Mouse (Mus musculus): ENCODE data around the gene Gm9046. TPM values are rescaled to one million over a fixed set of nuclear protein-coding genes. Genes with fewer than 3 reads are reported as not detected.

Gene Gm9046
- polyA plus RNA-seq, 1 experiment from 2014 or later = not detected

Other genes starting within 250 kb of the Gm9046 start
- 32.6 and 42.1 TPM in 2 replicates for gene Mdm1, start 201.4 kb downstream of the Gm9046 start, polyA plus RNA-seq (2015; fragmentation: Nextera tagmentation; extraction: Ambion mirVana)
- not detected in 2 replicates for gene Il22, start 138.3 kb downstream of the Gm9046 start, polyA plus RNA-seq (2015; fragmentation: Nextera tagmentation; extraction: Ambion mirVana)
- gene Gm32717, start 102.5 kb downstream of the Gm9046 start, polyA plus RNA-seq (2015; fragmentation: Nextera tagmentation; extraction: Ambion mirVana) = not detected in 2 replicates
- not detected in 2 replicates for gene Gm32802, start 84.6 kb downstream of the Gm9046 start, polyA plus RNA-seq (2015; fragmentation: Nextera tagmentation; extraction: Ambion mirVana)
- gene Iltifb, start 48.2 kb downstream of the Gm9046 start, polyA plus RNA-seq (2015; fragmentation: Nextera tagmentation; extraction: Ambion mirVana) = not detected in 2 replicates
- gene Gm9040, start 16.3 kb downstream of the Gm9046 start, polyA plus RNA-seq (2015; fragmentation: Nextera tagmentation; extraction: Ambion mirVana) = not detected in 2 replicates
- gene Gm9044, start 10.8 kb downstream of the Gm9046 start, polyA plus RNA-seq (2015; fragmentation: Nextera tagmentation; extraction: Ambion mirVana) = not detected in 2 replicates
- 0.18 TPM in 1 of 2 replicates, not detected in the other for gene Gm9045, start 5.4 kb downstream of the Gm9046 start, polyA plus RNA-seq (2015; fragmentation: Nextera tagmentation; extraction: Ambion mirVana)
- not detected in 2 replicates for gene Gm9048, start 5.4 kb upstream of the Gm9046 start, polyA plus RNA-seq (2015; fragmentation: Nextera tagmentation; extraction: Ambion mirVana)
- 0.18 TPM in 1 of 2 replicates, not detected in the other for gene Gm9049, start 10.8 kb upstream of the Gm9046 start, polyA plus RNA-seq (2015; fragmentation: Nextera tagmentation; extraction: Ambion mirVana)
- not detected in 2 replicates for gene Ifng, start 97.8 kb upstream of the Gm9046 start, polyA plus RNA-seq (2015; fragmentation: Nextera tagmentation; extraction: Ambion mirVana)